In the genomic region with DNA sequence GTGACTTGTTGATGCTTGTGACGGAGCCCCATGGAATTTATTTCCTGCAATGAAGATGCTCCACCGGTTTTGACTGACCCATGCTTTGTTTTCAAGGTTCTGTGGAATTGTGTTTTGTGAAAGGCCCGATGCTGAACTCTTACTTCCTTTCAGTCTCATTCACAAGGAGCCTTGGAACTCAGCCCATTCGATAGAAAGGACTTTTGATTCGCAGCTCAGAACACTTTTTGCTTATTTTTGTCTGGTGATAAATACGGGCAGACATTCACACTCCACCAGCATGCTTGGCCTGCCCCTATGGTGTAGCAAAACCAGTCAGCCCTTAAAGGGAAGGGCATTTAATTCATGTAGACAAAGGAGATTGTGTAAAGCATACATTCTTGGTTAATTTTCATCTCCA, we compare ENCODE assay signal across 11 mouse cellular contexts. TPM values are rescaled to one million over a fixed set of nuclear protein-coding genes. Genes with fewer than 3 reads are reported as not detected.
DNase-seq lines count a peak whose midpoint lies in the region; ATAC-seq lines count a peak whose summit lies in the region.
"Had no signal": no experiment of that assay in that cellular context is flagged by ENCODE, and none has a peak within 500 bp of the region (broad histone marks: within the 10 kb centered on the region; RNA-seq: fewer than 3 reads in every experiment).

No protein-coding gene starts in this region.

- H3K9ac ChIP-seq in intestine, embryonic 14.5 days (ENCODE audit: low read length), result no peak overlapping the region
- H3K9ac ChIP-seq in intestine, embryonic 15.5 days, result no peak overlapping the region
- no peak overlapping the region for H3K9ac ChIP-seq in midbrain, embryonic 16.5 days (ENCODE audit: low read depth, low read length)
- no peak overlapping the region for H3K9ac ChIP-seq in midbrain, embryonic 15.5 days
- H3K9ac ChIP-seq in heart, embryonic 16.5 days (ENCODE audit: low read length), result no peak overlapping the region
- H3K9ac ChIP-seq in stomach, embryonic 15.5 days, result no peak overlapping the region

- no peaks in the 10 kb centered on the region for H3K9me3 ChIP-seq in intestine, embryonic 14.5 days (ENCODE audit: control insufficient read depth, low read length)
- no peaks in the 10 kb centered on the region for H3K9me3 ChIP-seq in intestine, embryonic 15.5 days
- no peaks in the 10 kb centered on the region for H3K9me3 ChIP-seq in midbrain, embryonic 16.5 days (replicated peaks; ENCODE audit: control insufficient read depth, low read length, poor library complexity, severe bottlenecking)
- no peaks in the 10 kb centered on the region for H3K9me3 ChIP-seq in midbrain, embryonic 15.5 days
- H3K9me3 ChIP-seq in heart, embryonic 16.5 days (replicated peaks; ENCODE audit: control insufficient read depth, low read length), result no peaks in the 10 kb centered on the region
- H3K9me3 ChIP-seq in stomach, embryonic 15.5 days, result no peaks in the 10 kb centered on the region

- DNase-seq in intestine, embryonic 14.5 days (ENCODE audit: low spot score), result no peak
- DNase-seq in cerebellum, adult 18-20 months, result no peak
- no peak for DNase-seq in left cerebral cortex, postnatal 36 days (ENCODE audit: low spot score in 2 of 2)
- DNase-seq: adrenal gland, postnatal 25 days; gastrocnemius, postnatal 36 days; thymus, adult 2 months had no signal

- H3K36me3 ChIP-seq in intestine, embryonic 14.5 days (ENCODE audit: control insufficient read depth, insufficient read depth, low read length), result no peaks in the 10 kb centered on the region
- H3K36me3 ChIP-seq in intestine, embryonic 15.5 days, result no peaks in the 10 kb centered on the region
- no peaks in the 10 kb centered on the region for H3K36me3 ChIP-seq in midbrain, embryonic 16.5 days (ENCODE audit: control insufficient read depth, insufficient read depth, low read length)
- H3K36me3 ChIP-seq in midbrain, embryonic 15.5 days (replicated peaks), result no peaks in the 10 kb centered on the region
- H3K36me3 ChIP-seq in heart, embryonic 16.5 days (ENCODE audit: control insufficient read depth, insufficient read depth), result peaks cover 3% of the 10 kb centered on the region; the same call in 1 of the 2 replicates
- H3K36me3 ChIP-seq in stomach, embryonic 15.5 days, result no peaks in the 10 kb centered on the region

- H3K4me2 ChIP-seq in intestine, embryonic 14.5 days (ENCODE audit: low read length), result no peak overlapping the region
- no peak overlapping the region for H3K4me2 ChIP-seq in intestine, embryonic 15.5 days (replicated peaks)
- no peak overlapping the region for H3K4me2 ChIP-seq in midbrain, embryonic 16.5 days (ENCODE audit: low read length)
- no peak overlapping the region for H3K4me2 ChIP-seq in midbrain, embryonic 15.5 days
- H3K4me2 ChIP-seq in heart, embryonic 16.5 days (ENCODE audit: low read depth, low read length), result no peak overlapping the region
- no peak overlapping the region for H3K4me2 ChIP-seq in stomach, embryonic 15.5 days

- no peak for ATAC-seq in intestine, embryonic 14.5 days (replicated peaks; ENCODE audit: low FRiP score, low TSS enrichment, low read depth)
- ATAC-seq in intestine, embryonic 15.5 days, result no peak
- no peak; the same call in 1 of the 2 replicates for ATAC-seq in midbrain, embryonic 16.5 days
- ATAC-seq in midbrain, embryonic 15.5 days (replicated peaks), result no peak
- peak; percentile 25; the same call in 1 of the 2 replicates for ATAC-seq in heart, embryonic 16.5 days (replicated peaks; ENCODE audit: extremely low read depth, insufficient read depth, low FRiP score)
- ATAC-seq in stomach, embryonic 15.5 days (ENCODE audit: insufficient read depth, low FRiP score, low read depth), result no peak

- H3K27ac ChIP-seq in intestine, embryonic 14.5 days (ENCODE audit: low read depth), result peak overlapping the region; percentile 27; the same call in 1 of the 2 replicates
- H3K27ac ChIP-seq in intestine, embryonic 15.5 days, result no peak overlapping the region
- peak overlapping the region; percentile 53; the same call in 1 of the 2 replicates for H3K27ac ChIP-seq in midbrain, embryonic 16.5 days (ENCODE audit: low read length)
- H3K27ac ChIP-seq in midbrain, embryonic 15.5 days, result no peak overlapping the region
- peak overlapping the region; percentile 52 for H3K27ac ChIP-seq in heart, embryonic 16.5 days (ENCODE audit: low read length)
- peak overlapping the region; percentile 32 for H3K27ac ChIP-seq in stomach, embryonic 15.5 days

- no peaks in the 10 kb centered on the region for H3K27me3 ChIP-seq in intestine, embryonic 14.5 days (replicated peaks; ENCODE audit: control insufficient read depth, insufficient read depth, low read length)
- no peaks in the 10 kb centered on the region for H3K27me3 ChIP-seq in intestine, embryonic 15.5 days (replicated peaks)
- no peaks in the 10 kb centered on the region for H3K27me3 ChIP-seq in midbrain, embryonic 16.5 days (ENCODE audit: control insufficient read depth, insufficient read depth, low read depth, low read length)
- no peaks in the 10 kb centered on the region for H3K27me3 ChIP-seq in midbrain, embryonic 15.5 days (replicated peaks)
- no peaks in the 10 kb centered on the region for H3K27me3 ChIP-seq in heart, embryonic 16.5 days (ENCODE audit: control insufficient read depth, insufficient read depth, low read length)
- no peaks in the 10 kb centered on the region for H3K27me3 ChIP-seq in stomach, embryonic 15.5 days (replicated peaks)

- H3K4me3 ChIP-seq in intestine, embryonic 14.5 days (ENCODE audit: low read depth, low read length), result no peak overlapping the region
- H3K4me3 ChIP-seq in intestine, embryonic 15.5 days (replicated peaks), result no peak overlapping the region
- no peak overlapping the region for H3K4me3 ChIP-seq in midbrain, embryonic 16.5 days (ENCODE audit: low read depth, low read length)
- H3K4me3 ChIP-seq in midbrain, embryonic 15.5 days, result no peak overlapping the region
- H3K4me3 ChIP-seq in heart, embryonic 16.5 days (ENCODE audit: low read length), result no peak overlapping the region
- no peak overlapping the region for H3K4me3 ChIP-seq in stomach, embryonic 15.5 days (replicated peaks)

- 61% methylated on average over 6 of the region's 6 CpGs for WGBS in intestine, embryonic 14.5 days
- WGBS in intestine, embryonic 15.5 days, result 61% methylated on average over 6 of the region's 6 CpGs
- WGBS in midbrain, embryonic 16.5 days, result 29% methylated on average over 6 of the region's 6 CpGs
- 35% methylated on average over 6 of the region's 6 CpGs for WGBS in midbrain, embryonic 15.5 days
- 38% methylated on average over 6 of the region's 6 CpGs for WGBS in heart, embryonic 16.5 days
- WGBS in stomach, embryonic 15.5 days, result 46% methylated on average over 6 of the region's 6 CpGs

- intact Hi-C loops in left cerebral cortex, postnatal 36 days (cut with DNase I), result no loop called here

- H3K4me1 ChIP-seq in intestine, embryonic 14.5 days (replicated peaks; ENCODE audit: control insufficient read depth, insufficient read depth, low read length), result 0 out of 2 replicates have a peak, but pooled peaks cover 4% of the 10 kb centered on the region
- H3K4me1 ChIP-seq in intestine, embryonic 15.5 days (replicated peaks), result no peaks in the 10 kb centered on the region
- peaks cover 6% of the 10 kb centered on the region; the same call in 1 of the 2 replicates for H3K4me1 ChIP-seq in midbrain, embryonic 16.5 days (ENCODE audit: control insufficient read depth, insufficient read depth, low read length)
- H3K4me1 ChIP-seq in midbrain, embryonic 15.5 days, result no peaks in the 10 kb centered on the region; the same call in 1 of the 2 replicates
- H3K4me1 ChIP-seq in heart, embryonic 16.5 days (ENCODE audit: control insufficient read depth, insufficient read depth, low read length), result peaks cover 38% of the 10 kb centered on the region
- peaks cover 11% of the 10 kb centered on the region; the same call in 1 of the 2 replicates for H3K4me1 ChIP-seq in stomach, embryonic 15.5 days

RNA-seq across cellular contexts. Expression of gene Fam198b, which starts 19.5 kb away (rescaled TPM):
- polyA plus RNA-seq in intestine, embryonic 14.5 days (2014; fragmentation: Nextera tagmentation; extraction: Ambion mirVana), result 9.1 and 10.8 TPM in 2 replicates
- polyA plus RNA-seq in intestine, embryonic 15.5 days (2015; fragmentation: Nextera tagmentation; extraction: Ambion mirVana), result 13.0 and 14.4 TPM in 2 replicates
- polyA plus RNA-seq in midbrain, embryonic 16.5 days (2015; fragmentation: Nextera tagmentation; extraction: Ambion mirVana), result 0.59 and 0.80 TPM in 2 replicates
- 1.3 and 1.6 TPM in 2 replicates for polyA plus RNA-seq in midbrain, embryonic 15.5 days (2015; fragmentation: Nextera tagmentation; extraction: Ambion mirVana)
- polyA plus RNA-seq in heart, embryonic 16.5 days (2015; fragmentation: Nextera tagmentation; extraction: Ambion mirVana), result 61.6 and 61.7 TPM in 2 replicates
- polyA plus RNA-seq in stomach, embryonic 15.5 days (2015; fragmentation: Nextera tagmentation; extraction: Ambion mirVana), result 13.3 and 17.0 TPM in 2 replicates
- total RNA-seq in left cerebral cortex, postnatal 36 days (2021), result 10 to 100 TPM in 1 of 2 experiments, 1 to 10 TPM in 1; 7.4 to 11.2 TPM

RNA-seq across cellular contexts. Expression of gene Tmem144, which starts 51.2 kb away (rescaled TPM):
- 4.7 and 5.5 TPM in 2 replicates for polyA plus RNA-seq in intestine, embryonic 14.5 days (2014; fragmentation: Nextera tagmentation; extraction: Ambion mirVana)
- polyA plus RNA-seq in intestine, embryonic 15.5 days (2015; fragmentation: Nextera tagmentation; extraction: Ambion mirVana), result 10.6 and 11.1 TPM in 2 replicates
- polyA plus RNA-seq in midbrain, embryonic 16.5 days (2015; fragmentation: Nextera tagmentation; extraction: Ambion mirVana), result 1.2 and 1.3 TPM in 2 replicates
- polyA plus RNA-seq in midbrain, embryonic 15.5 days (2015; fragmentation: Nextera tagmentation; extraction: Ambion mirVana), result 0.87 and 0.96 TPM in 2 replicates
- polyA plus RNA-seq in heart, embryonic 16.5 days (2015; fragmentation: Nextera tagmentation; extraction: Ambion mirVana), result 10.5 and 11.3 TPM in 2 replicates
- polyA plus RNA-seq in stomach, embryonic 15.5 days (2015; fragmentation: Nextera tagmentation; extraction: Ambion mirVana), result 3.6 and 4.4 TPM in 2 replicates
- 10 to 100 TPM; 10.6 to 12.4 TPM for total RNA-seq in left cerebral cortex, postnatal 36 days (2021)

Comparison
In these comparisons a context has a peak if more than half of its experiments do, and no peak if none do; other contexts are left out.
1. H3K27ac ChIP-seq: peak in intestine, embryonic 14.5 days (single experiment), midbrain, embryonic 16.5 days (single experiment), heart, embryonic 16.5 days (single experiment) and stomach, embryonic 15.5 days (single experiment); none in intestine, embryonic 15.5 days (single experiment) and midbrain, embryonic 15.5 days (single experiment).